Mouse (Mus musculus) monocyte, adult 2 months (primary cell): Measurements from ENCODE around the gene Adal.
"Not testable (repeated sequence)": the region's sequence is repeated elsewhere in the genome, so short reads cannot be mapped to it uniquely, and the experiment has no call there.

ENCODE experiments used
- DNase-seq, 2 experiments: peaks; one replicate each; pipeline ENCODE4 v3.0.0; 2022; ENCODE audit warnings: low spot score in 2 of 2, low read depth in 1 of 2

The Adal gene

GRCm38 (mm10) chr2:121140018-121140882 is at the start of gene Adal, which contains the start of gene Lcmt2:
Gene Adal (plus strand): TSS chr2:121140428.
Gene Lcmt2 (minus strand): TSS chr2:121140653.
- peak; percentile 47 to 77 for DNase-seq

GRCm38 (mm10) chr2:121102051-121102450 is 38.2 kb upstream of the Adal start:
- no peak for DNase-seq

- DNase-seq: no peak
These were observed 34.3 kb upstream of the Adal start for GRCm38 (mm10) chr2:121105940-121106339.

GRCm38 (mm10) chr2:121109695-121110094 is 30.5 kb upstream of the Adal start, which contains the start of gene Tgm7:
Gene Tgm7 (minus strand): TSS chr2:121109795.
- DNase-seq: no peak

GRCm38 (mm10) chr2:121115418-121115817 is 24.8 kb upstream of the Adal start:
- DNase-seq: no peak

- DNase-seq: no peak
These were observed 21.0 kb upstream of the Adal start for GRCm38 (mm10) chr2:121119260-121119659.

- not testable (repeated sequence) for DNase-seq
These were observed 13.9 kb upstream of the Adal start for GRCm38 (mm10) chr2:121126302-121126701.

GRCm38 (mm10) chr2:121127536-121127935 is 12.7 kb upstream of the Adal start:
- no peak for DNase-seq

GRCm38 (mm10) chr2:121128865-121129620 is 11.2 kb upstream of the Adal start:
- no peak for DNase-seq

- DNase-seq: no peak
These were observed 7.4 kb upstream of the Adal start for GRCm38 (mm10) chr2:121132822-121133221.

- DNase-seq: no peak
These were observed 2.9 kb upstream of the Adal start for GRCm38 (mm10) chr2:121137371-121137770.

- no peak for DNase-seq
These were observed 786 bp upstream of the Adal start for GRCm38 (mm10) chr2:121139266-121140017.

GRCm38 (mm10) chr2:121141216-121142035 is 1.2 kb downstream of the Adal start:
- DNase-seq: no peak

GRCm38 (mm10) chr2:121142415-121142814 is 2.2 kb downstream of the Adal start:
- DNase-seq: no peak

- DNase-seq: no peak
These were observed 9.5 kb downstream of the Adal start for GRCm38 (mm10) chr2:121149679-121150078.

GRCm38 (mm10) chr2:121153100-121153499 is 12.9 kb downstream of the Adal start:
- DNase-seq: no peak

- no peak for DNase-seq
These were observed 28.9 kb downstream of the Adal start for GRCm38 (mm10) chr2:121169173-121169572.

GRCm38 (mm10) chr2:121169902-121170301 is 29.7 kb downstream of the Adal start:
- peak in 1 of 2 experiments; percentile 13 for DNase-seq

GRCm38 (mm10) chr2:121170481-121170971 is 30.3 kb downstream of the Adal start, which contains the start of gene Tubgcp4:
Gene Tubgcp4 (plus strand): TSS chr2:121170654.
- DNase-seq: no peak
